Mouse (Mus musculus): Measurements from ENCODE around the gene Phc2.

GRCm38 (mm10) chr4:128610706-128611105, 43.8 kb upstream of the Phc2 start:
- no peak for TF ChIP-seq MAFK (IDR thresholded peaks at IDR 0.05; ENCODE audit: insufficient read depth, low read depth, low read length)
- no peak for TF ChIP-seq ZNF384 (IDR thresholded peaks at IDR 0.05; ENCODE audit: low read depth, low read length)
- no peak for TF ChIP-seq CHD2 (IDR thresholded peaks at IDR 0.05; ENCODE audit: low read depth, low read length)
- no peak for TF ChIP-seq ZC3H11A (IDR thresholded peaks at IDR 0.05; ENCODE audit: borderline replicate concordance, low read depth, low read length)
- no peak for TF ChIP-seq HCFC1 (IDR thresholded peaks at IDR 0.05; ENCODE audit: borderline replicate concordance, insufficient read depth, low read length)

All from ES-E14 (cell line).